9 mouse cellular contexts compared by ENCODE assay signal in the genomic region with DNA sequence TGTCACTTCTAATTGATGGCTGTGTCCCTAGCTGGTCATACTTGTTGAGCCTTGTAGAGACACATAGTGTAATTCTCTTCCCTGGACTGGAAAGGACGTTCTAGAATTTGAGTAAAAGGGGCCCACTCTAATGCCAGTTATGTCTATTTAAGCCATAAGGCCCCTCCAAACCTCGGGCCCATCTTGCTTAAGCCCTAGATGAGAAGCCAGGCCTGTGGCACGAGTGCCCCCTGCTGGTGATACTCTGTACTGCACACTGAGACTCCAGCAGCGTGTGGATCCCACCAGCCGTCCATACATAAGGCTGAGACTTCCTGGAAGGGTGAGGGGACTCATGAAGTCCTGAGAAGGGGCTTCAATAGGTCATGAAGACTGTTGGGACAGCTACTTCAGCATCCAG. TPM values are rescaled to one million over a fixed set of nuclear protein-coding genes. Genes with fewer than 3 reads are reported as not detected.
DNase-seq lines count a peak whose midpoint lies in the region; ATAC-seq lines count a peak whose summit lies in the region.
"Had no signal": no experiment of that assay in that cellular context is flagged by ENCODE, and none has a peak within 500 bp of the region (broad histone marks: within the 10 kb centered on the region; RNA-seq: fewer than 3 reads in every experiment).

No protein-coding gene starts in this region.

- no peaks in the 10 kb centered on the region for H3K9me3 ChIP-seq in forebrain, embryonic 11.5 days (ENCODE audit: control insufficient read depth, low read length)
- H3K9me3 ChIP-seq: limb, embryonic 13.5 days had no signal

- H3K27ac ChIP-seq in forebrain, embryonic 11.5 days (ENCODE audit: low read depth, low read length), result no peak overlapping the region
- H3K27ac ChIP-seq: limb, embryonic 13.5 days had no signal

- 3% methylated on average over 5 of the region's 5 CpGs for WGBS in forebrain, embryonic 11.5 days

- H3K4me3 ChIP-seq in forebrain, embryonic 11.5 days (ENCODE audit: low read depth, low read length), result no peak overlapping the region
- H3K4me3 ChIP-seq: limb, embryonic 13.5 days had no signal

- H3K27me3 ChIP-seq in forebrain, embryonic 11.5 days (ENCODE audit: control insufficient read depth, insufficient read depth, low read length), result no peaks in the 10 kb centered on the region

- no peak overlapping the region for H3K4me2 ChIP-seq in forebrain, embryonic 11.5 days (ENCODE audit: low read depth, low read length, severe bottlenecking)
- H3K4me2 ChIP-seq: limb, embryonic 13.5 days had no signal

- no peaks in the 10 kb centered on the region for H3K4me1 ChIP-seq in forebrain, embryonic 11.5 days (replicated peaks; ENCODE audit: control insufficient read depth, insufficient read depth, low read length)
- H3K4me1 ChIP-seq: limb, embryonic 13.5 days had no signal

- H3K9ac ChIP-seq in forebrain, embryonic 11.5 days (ENCODE audit: low read length), result no peak overlapping the region
- H3K9ac ChIP-seq: limb, embryonic 13.5 days had no signal

- DNase-seq in NIH3T3 (ENCODE audit: low read depth), result peak; percentile 88
- peak; percentile 76 for DNase-seq in brain, adult 2 months (ENCODE audit: low read depth, low spot score)
- peak; percentile 94 for DNase-seq in forebrain, embryonic 11.5 days (ENCODE audit: low spot score)
- peak; percentile 42 for DNase-seq in heart, postnatal 25 days (ENCODE audit: low spot score)
- peak; percentile 91 to 98 for DNase-seq in layer of hippocampus, postnatal 25 days (ENCODE audit: extremely low spot score in 1 of 2, low spot score in 1 of 2)
- DNase-seq in right cerebral cortex, postnatal 10 days (ENCODE audit: low spot score in 2 of 2), result peak; percentile 88 to 91
- peak; percentile 55 to 79 for DNase-seq in urinary bladder, postnatal 4 days (ENCODE audit: low spot score in 2 of 2)

- intact Hi-C loops in heart, postnatal 25 days (cut with DNase I), result loop anchor here (1.0 to 2.0 kb wide), 2 partner anchors 121 to 157 kb away; no protein-coding TSS in a partner anchor

- ATAC-seq in forebrain, embryonic 11.5 days (replicated peaks; ENCODE audit: low FRiP score), result no peak
- peak; percentile 88 for ATAC-seq in megakaryocyte progenitor cell, adult 5-6 weeks (replicated peaks; ENCODE audit: poor library complexity)

- no peaks in the 10 kb centered on the region for H3K36me3 ChIP-seq in forebrain, embryonic 11.5 days (ENCODE audit: control insufficient read depth, insufficient read depth, low read length)
- H3K36me3 ChIP-seq: limb, embryonic 13.5 days had no signal

RNA-seq across cellular contexts. Expression of a gene that starts 25.6 kb away (rescaled TPM):
- 0.08 and 0.20 TPM in 2 replicates for polyA plus RNA-seq in forebrain, embryonic 11.5 days (2014; fragmentation: Nextera tagmentation; extraction: Ambion mirVana)
- total RNA-seq in heart, postnatal 25 days (2021), result 1 to 10 TPM; 1.4 to 2.5 TPM
- total RNA-seq in layer of hippocampus, postnatal 25 days (2021), result 100 to 1,000 TPM; 175 to 188 TPM
- not detected in 2 replicates for total RNA-seq in megakaryocyte progenitor cell, adult 5-6 weeks (2015)
- total RNA-seq in megakaryocyte progenitor cell, adult 5-6 weeks (2017), result 0.04 TPM in 1 of 2 replicates, not detected in the other

RNA-seq across cellular contexts. Expression of a gene that starts 29.1 kb away (rescaled TPM):
- 108 and 113 TPM in 2 replicates for polyA plus RNA-seq in forebrain, embryonic 11.5 days (2014; fragmentation: Nextera tagmentation; extraction: Ambion mirVana)
- total RNA-seq in heart, postnatal 25 days (2021), result 10 to 100 TPM; 11.6 to 13.2 TPM
- 1 to 10 TPM; 5.5 to 6.6 TPM for total RNA-seq in layer of hippocampus, postnatal 25 days (2021)
- total RNA-seq in megakaryocyte progenitor cell, adult 5-6 weeks (2015), result 13.3 and 13.6 TPM in 2 replicates
- total RNA-seq in megakaryocyte progenitor cell, adult 5-6 weeks (2017), result 10.0 and 10.5 TPM in 2 replicates

RNA-seq across cellular contexts. Expression of a gene that starts 58.6 kb away (rescaled TPM):
- 2.3 and 2.7 TPM in 2 replicates for polyA plus RNA-seq in forebrain, embryonic 11.5 days (2014; fragmentation: Nextera tagmentation; extraction: Ambion mirVana)
- total RNA-seq in heart, postnatal 25 days (2021), result 10 to 100 TPM; 14.8 to 18.3 TPM
- total RNA-seq in layer of hippocampus, postnatal 25 days (2021), result 1 to 10 TPM; 5.0 to 5.5 TPM
- total RNA-seq in megakaryocyte progenitor cell, adult 5-6 weeks (2015), result 0.20 and 0.78 TPM in 2 replicates
- 0.12 and 0.14 TPM in 2 replicates for total RNA-seq in megakaryocyte progenitor cell, adult 5-6 weeks (2017)

Comparison
In these comparisons a context has a peak if more than half of its experiments do, and no peak if none do; other contexts are left out.
1. DNase-seq: peak in every context shown above with its lines; median percentile 94 in layer of hippocampus, postnatal 25 days; 94 in forebrain, embryonic 11.5 days; 90 in right cerebral cortex, postnatal 10 days; 88 in NIH3T3; 76 in brain, adult 2 months; 67 in urinary bladder, postnatal 4 days; 42 in heart, postnatal 25 days.
2. RNA of a gene that starts 25.6 kb away (total RNA-seq): 175 to 188 TPM in layer of hippocampus, postnatal 25 days; 1.4 to 2.5 TPM in heart, postnatal 25 days and 0.04 TPM in megakaryocyte progenitor cell, adult 5-6 weeks; every median in the first group is over 10 times any median in the second.